Mouse (Mus musculus) kidney, postnatal 4 days (tissue): ENCODE measurements around the gene Alkbh6.

Experiments used
- DNase-seq, 2 experiments: peaks; one replicate each; pipeline ENCODE4 v3.0.0; 2021; ENCODE audit warnings: mixed read lengths in 2 of 2

Alkbh6 gene

GRCm38 (mm10) chr7:30308076-30309005 lies at the start of gene Alkbh6:
Gene Alkbh6 (plus strand): TSS chr7:30308717.
- DNase-seq = peak; percentile 92 to 96

GRCm38 (mm10) chr7:30265041-30265440 lies 43.5 kb upstream of the Alkbh6 start:
- no peak for DNase-seq

- DNase-seq = no peak
These were observed 43.0 kb upstream of the Alkbh6 start for GRCm38 (mm10) chr7:30265531-30265930.

GRCm38 (mm10) chr7:30265935-30266334 lies 42.6 kb upstream of the Alkbh6 start:
- no peak for DNase-seq

GRCm38 (mm10) chr7:30266780-30267179 lies 41.7 kb upstream of the Alkbh6 start:
- DNase-seq = no peak

GRCm38 (mm10) chr7:30269641-30270040 lies 38.9 kb upstream of the Alkbh6 start:
- DNase-seq = no peak

GRCm38 (mm10) chr7:30274383-30274782 lies 34.1 kb upstream of the Alkbh6 start:
- no peak for DNase-seq

GRCm38 (mm10) chr7:30278911-30279310 lies 29.6 kb upstream of the Alkbh6 start:
- no peak for DNase-seq

GRCm38 (mm10) chr7:30279536-30279935 lies 29.0 kb upstream of the Alkbh6 start:
- DNase-seq = peak in 1 of 2 experiments; percentile 27

- peak; percentile 92 to 96 for DNase-seq
These were observed 28.4 kb upstream of the Alkbh6 start, which contains the start of the genes Thap8 and Wdr62 for GRCm38 (mm10) chr7:30279951-30280669. Gene Thap8 (plus strand): TSS chr7:30280094. Gene Wdr62 (minus strand): TSS chr7:30280419.

GRCm38 (mm10) chr7:30280670-30281138 lies 27.8 kb upstream of the Alkbh6 start:
- peak; percentile 87 to 93 for DNase-seq

GRCm38 (mm10) chr7:30281522-30281921 lies 27.0 kb upstream of the Alkbh6 start:
- DNase-seq = no peak

- no peak for DNase-seq
These were observed 25.8 kb upstream of the Alkbh6 start for GRCm38 (mm10) chr7:30282740-30283139.

- peak in 1 of 2 experiments; percentile 30 for DNase-seq
These were observed 21.7 kb upstream of the Alkbh6 start for GRCm38 (mm10) chr7:30286701-30287410.

GRCm38 (mm10) chr7:30288046-30288445 lies 20.5 kb upstream of the Alkbh6 start:
- no peak for DNase-seq

- no peak for DNase-seq
These were observed 19.3 kb upstream of the Alkbh6 start for GRCm38 (mm10) chr7:30289071-30289713.

- peak; percentile 21 to 41 for DNase-seq
These were observed 18.7 kb upstream of the Alkbh6 start for GRCm38 (mm10) chr7:30289714-30290399.

GRCm38 (mm10) chr7:30291215-30292131 lies 17.0 kb upstream of the Alkbh6 start, which contains the start of gene Clip3:
Gene Clip3 (plus strand): TSS chr7:30291728.
- peak; percentile 90 to 91 for DNase-seq

GRCm38 (mm10) chr7:30293795-30294194 lies 14.7 kb upstream of the Alkbh6 start:
- no peak for DNase-seq

- no peak for DNase-seq
These were observed 14.2 kb upstream of the Alkbh6 start for GRCm38 (mm10) chr7:30294296-30294695.
